Mouse (Mus musculus): ENCODE measurements around the gene Zbtb12. TPM values are rescaled to one million over a fixed set of nuclear protein-coding genes. Genes with fewer than 3 reads are reported as not detected.
"Not testable (repeated sequence)": the region's sequence is repeated elsewhere in the genome, so short reads cannot be mapped to it uniquely, and the experiment has no call there.

Zbtb12 gene
- polyA plus RNA-seq (2021): 33.5 TPM

- no peak for TF ChIP-seq CTCF (IDR thresholded peaks at IDR 0.05)
- ChIA-PET POLR2A (interaction anchor here (0.7 kb wide), 1 partner anchor 18 kb away, joined by 3 read pairs; no protein-coding TSS in a partner anchor), CTCF (interaction anchor here (1.4 to 2.5 kb wide), 2 partner anchors 13 to 23 kb away, joined by 3 to 15 read pairs; no protein-coding TSS in a partner anchor)
- H3K27me3 ChIP-seq: no peaks in the 10 kb centered on the region
- ATAC-seq (no peak), DNase-seq (ENCODE audit: low read depth, low spot score) (no peak)
- in situ Hi-C loops (cut with MboI; ENCODE audit: low pct_unique_long_range_greater_than_20kb): no loop called here
These were observed at the start of gene Zbtb12 for GRCm38 (mm10) chr17:34879336-34879879. Zbtb12 (plus strand) TSS chr17:34879483.

GRCm38 (mm10) chr17:34830776-34831175 lies 48.5 kb upstream of the Zbtb12 start:
- ATAC-seq; H3K27me3 ChIP-seq; in situ Hi-C loops (cut with MboI; ENCODE audit: low pct_unique_long_range_greater_than_20kb); DNase-seq (ENCODE audit: low read depth, low spot score); CTCF ChIA-PET: not testable (repeated sequence)
- POLR2A ChIA-PET: interaction anchor here (0.6 kb wide), 1 partner anchor 287 kb away, joined by 8 read pairs; no protein-coding TSS in a partner anchor

- ChIA-PET CTCF (no interaction called here), POLR2A (no interaction called here)
- TF ChIP-seq CTCF (IDR thresholded peaks at IDR 0.05): no peak
- in situ Hi-C loops (cut with MboI; ENCODE audit: low pct_unique_long_range_greater_than_20kb): no loop called here
- ATAC-seq (peak; percentile 20), DNase-seq (ENCODE audit: low read depth, low spot score) (no peak)
- H3K27me3 ChIP-seq: no peaks in the 10 kb centered on the region
These were observed 43.0 kb upstream of the Zbtb12 start for GRCm38 (mm10) chr17:34836155-34836855.

GRCm38 (mm10) chr17:34836856-34837221 lies 42.4 kb upstream of the Zbtb12 start, which contains the start of the genes Stk19 and Dxo:
Stk19 (minus strand) TSS chr17:34836945.
Dxo (plus strand) TSS chr17:34837019.
- CTCF ChIA-PET: no interaction called here
- POLR2A ChIA-PET: no interaction called here
- ATAC-seq: peak; percentile 78
- in situ Hi-C loops (cut with MboI; ENCODE audit: low pct_unique_long_range_greater_than_20kb): no loop called here
- DNase-seq (ENCODE audit: low read depth, low spot score): peak; percentile 85
- no peaks in the 10 kb centered on the region for H3K27me3 ChIP-seq
- no peak for TF ChIP-seq CTCF (IDR thresholded peaks at IDR 0.05)

- DNase-seq (ENCODE audit: low read depth, low spot score): no peak
- no peak for TF ChIP-seq CTCF (IDR thresholded peaks at IDR 0.05)
- no peaks in the 10 kb centered on the region for H3K27me3 ChIP-seq
- peak; percentile 4 for ATAC-seq
- ChIA-PET POLR2A (no interaction called here), CTCF (no interaction called here)
- in situ Hi-C loops (cut with MboI; ENCODE audit: low pct_unique_long_range_greater_than_20kb): no loop called here
These were observed 41.6 kb upstream of the Zbtb12 start for GRCm38 (mm10) chr17:34837464-34838324.

- ATAC-seq (no peak), DNase-seq (ENCODE audit: low read depth, low spot score) (no peak)
- in situ Hi-C loops (cut with MboI; ENCODE audit: low pct_unique_long_range_greater_than_20kb): no loop called here
- H3K27me3 ChIP-seq: no peaks in the 10 kb centered on the region
- ChIA-PET CTCF (no interaction called here), POLR2A (no interaction called here)
- no peak for TF ChIP-seq CTCF (IDR thresholded peaks at IDR 0.05)
These were observed 40.5 kb upstream of the Zbtb12 start for GRCm38 (mm10) chr17:34838785-34839184.

GRCm38 (mm10) chr17:34840736-34841307 lies 38.5 kb upstream of the Zbtb12 start:
- in situ Hi-C loops (cut with MboI; ENCODE audit: low pct_unique_long_range_greater_than_20kb): loop anchor here (10.0 kb wide), 1 partner anchor 404 kb away; the partner anchor contains the start of gene Ddx39b
- H3K27me3 ChIP-seq: no peaks in the 10 kb centered on the region
- DNase-seq (ENCODE audit: low read depth, low spot score): no peak
- ChIA-PET CTCF (no interaction called here), POLR2A (no interaction called here)
- TF ChIP-seq CTCF (IDR thresholded peaks at IDR 0.05): no peak
- no peak for ATAC-seq

GRCm38 (mm10) chr17:34844884-34845283 lies 34.4 kb upstream of the Zbtb12 start:
- H3K27me3 ChIP-seq: no peaks in the 10 kb centered on the region
- no peak for TF ChIP-seq CTCF (IDR thresholded peaks at IDR 0.05)
- no peak for ATAC-seq
- ChIA-PET CTCF (no interaction called here), POLR2A (no interaction called here)
- in situ Hi-C loops (cut with MboI; ENCODE audit: low pct_unique_long_range_greater_than_20kb): loop anchor here (10.0 kb wide), 1 partner anchor 400 kb away; the partner anchor contains the start of gene Ddx39b
- no peak for DNase-seq (ENCODE audit: low read depth, low spot score)

- CTCF ChIA-PET: no interaction called here
These were observed 32.1 kb upstream of the Zbtb12 start for GRCm38 (mm10) chr17:34847192-34847591.

GRCm38 (mm10) chr17:34847615-34848014 lies 31.7 kb upstream of the Zbtb12 start:
- in situ Hi-C loops (cut with MboI; ENCODE audit: low pct_unique_long_range_greater_than_20kb): loop anchor here (10.0 kb wide), 1 partner anchor 397 kb away; the partner anchor contains the start of gene Ddx39b
- CTCF ChIA-PET: no interaction called here
- POLR2A ChIA-PET: no interaction called here
- H3K27me3 ChIP-seq: no peaks in the 10 kb centered on the region
- ATAC-seq: no peak
- TF ChIP-seq CTCF (IDR thresholded peaks at IDR 0.05): no peak
- no peak for DNase-seq (ENCODE audit: low read depth, low spot score)

More at GRCm38 (mm10) chr17:34847192-34847591, 32.1 kb upstream of the Zbtb12 start:
- POLR2A ChIA-PET: no interaction called here
- no peak for TF ChIP-seq CTCF (IDR thresholded peaks at IDR 0.05)
- ATAC-seq (no peak), DNase-seq (ENCODE audit: low read depth, low spot score) (no peak)
- in situ Hi-C loops (cut with MboI; ENCODE audit: low pct_unique_long_range_greater_than_20kb): loop anchor here (10.0 kb wide), 1 partner anchor 398 kb away; the partner anchor contains the start of gene Ddx39b
- H3K27me3 ChIP-seq: no peaks in the 10 kb centered on the region

Measured in Patski (cell line).